Mouse (Mus musculus): Measurements from ENCODE around the gene Mbd3. TPM values are rescaled to one million over a fixed set of nuclear protein-coding genes. Genes with fewer than 3 reads are reported as not detected.

Gene Mbd3
- polyA plus RNA-seq, 1 experiment, result 116 TPM

- WGBS, result under 1% methylated on average over 59 of the region's 59 CpGs
- peak; percentile 84 for DNase-seq (ENCODE audit: low read depth, low spot score)
Measured at GRCm38 (mm10) chr10:80398719-80399190, 595 bp downstream of the Mbd3 start.

GRCm38 (mm10) chr10:80398174-80398535 is 1.2 kb downstream of the Mbd3 start:
- 0% methylated on average over 1 of the region's 1 CpGs for WGBS
- no peak for DNase-seq (ENCODE audit: low read depth, low spot score)

DNA sequence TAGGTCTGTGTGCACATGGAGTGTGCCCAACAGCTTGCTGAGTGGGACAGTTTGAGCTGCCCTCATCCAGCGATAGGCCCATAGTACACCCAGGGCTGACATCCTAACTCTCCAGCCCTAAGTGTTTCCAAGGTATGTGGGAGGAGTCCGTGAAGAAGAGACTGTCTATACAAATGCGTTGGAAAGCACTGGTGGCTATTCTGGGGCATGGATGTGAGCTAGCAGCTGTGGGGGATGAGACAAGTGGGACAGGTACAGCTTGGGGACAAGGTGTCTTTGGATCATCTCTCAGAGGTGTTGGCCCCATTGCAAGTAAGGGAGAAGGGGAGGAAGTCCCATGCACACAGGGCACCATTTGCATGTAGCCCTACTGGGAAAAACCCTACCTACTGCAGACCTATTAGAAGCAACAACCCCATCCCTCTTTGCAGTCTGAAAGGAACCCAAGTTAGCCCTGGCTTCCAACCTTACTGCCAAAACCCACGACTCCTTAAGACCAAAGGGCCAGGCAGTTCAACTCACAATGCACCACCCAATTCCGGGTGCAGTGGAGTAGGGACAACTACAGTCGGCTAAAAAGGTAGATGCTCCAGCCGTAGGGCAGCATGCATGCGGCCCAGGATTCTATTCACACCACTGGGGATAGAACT is 1.7 kb downstream of the Mbd3 start:
- 27% methylated on average over 8 of the region's 8 CpGs for WGBS
- no peak for DNase-seq (ENCODE audit: low read depth, low spot score)

- 85% methylated on average over 11 of the region's 11 CpGs for WGBS
Measured at GRCm38 (mm10) chr10:80396822-80397523, 2.4 kb downstream of the Mbd3 start.

GRCm38 (mm10) chr10:80395025-80395627 is 4.2 kb downstream of the Mbd3 start:
- 96% methylated on average over 35 of the region's 35 CpGs for WGBS
- no peak for DNase-seq (ENCODE audit: low read depth, low spot score)

More at GRCm38 (mm10) chr10:80396822-80397523, 2.4 kb downstream of the Mbd3 start:
- no peak for DNase-seq (ENCODE audit: low read depth, low spot score)

DNA sequence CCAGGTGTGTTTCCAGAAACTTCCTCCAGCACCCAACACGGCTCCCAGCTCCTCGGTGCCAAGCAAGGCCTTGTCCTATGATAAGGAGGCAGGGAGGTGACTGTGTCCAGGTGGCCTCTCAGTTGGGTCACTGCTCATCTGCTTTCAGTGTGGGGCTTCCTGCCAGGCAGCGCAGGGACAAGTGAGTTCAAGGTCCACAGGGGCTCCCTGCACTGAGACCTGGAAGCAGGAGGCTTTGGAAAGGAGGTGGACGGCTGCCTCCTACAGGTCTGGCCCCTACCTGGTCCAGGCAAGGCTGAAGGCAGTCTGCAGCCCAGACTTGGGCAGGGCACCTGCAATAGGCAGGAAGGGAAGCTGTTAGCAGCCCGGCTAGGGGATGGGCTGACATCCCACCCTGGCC is 6.7 kb downstream of the Mbd3 start:
- WGBS, result 84% methylated on average over 5 of the region's 5 CpGs
- no peak for DNase-seq (ENCODE audit: low read depth, low spot score)

DNA sequence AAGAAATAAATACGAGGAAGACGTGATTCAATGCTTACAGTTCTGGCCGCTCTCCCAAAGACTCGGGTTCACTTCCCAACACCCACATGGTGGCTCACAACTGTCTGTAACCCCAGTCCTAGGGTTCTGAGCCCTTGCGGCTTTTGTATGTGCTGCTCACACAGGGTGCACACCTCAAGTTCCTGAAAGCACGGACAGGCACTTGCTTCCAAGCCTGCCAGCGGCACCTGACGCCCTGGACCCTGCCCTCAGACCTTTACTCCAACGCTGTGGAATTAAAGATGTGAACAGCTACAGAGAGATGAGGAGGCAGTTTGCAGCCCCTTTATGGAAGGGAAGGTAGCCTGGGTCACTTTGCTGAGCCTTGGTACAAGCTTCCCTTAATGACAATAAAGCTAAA is 8.7 kb downstream of the Mbd3 start:
- WGBS, result 69% methylated on average over 9 of the region's 9 CpGs
- no peak for DNase-seq (ENCODE audit: low read depth, low spot score)

DNA sequence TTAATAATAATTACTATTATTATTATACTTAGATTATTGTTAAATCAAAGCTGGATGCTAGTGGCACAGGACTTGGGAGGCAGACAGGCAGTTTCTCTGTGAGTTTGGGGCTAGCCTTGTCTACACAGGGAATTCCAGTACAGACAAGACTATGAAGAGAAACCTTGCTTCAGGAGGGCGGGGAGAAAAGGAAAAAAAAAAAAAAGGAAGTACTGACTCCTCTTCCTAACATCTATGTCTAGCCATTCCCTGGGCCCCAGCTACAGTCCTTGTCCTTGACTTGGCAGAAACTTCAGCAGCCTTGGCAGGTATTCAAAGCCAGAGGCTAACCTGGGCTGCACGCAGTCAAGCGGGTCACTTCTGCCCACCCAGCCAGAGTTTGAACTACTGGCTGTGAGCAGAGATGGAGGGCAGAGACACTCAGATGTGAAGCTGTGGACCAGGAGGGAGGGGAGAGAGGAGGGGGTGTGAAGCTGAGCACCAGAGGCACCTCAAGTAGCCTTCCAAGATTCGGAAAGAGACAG is 10.1 kb downstream of the Mbd3 start:
- no peak for DNase-seq (ENCODE audit: low read depth, low spot score)
- WGBS, result 64% methylated on average over 4 of the region's 4 CpGs

DNA sequence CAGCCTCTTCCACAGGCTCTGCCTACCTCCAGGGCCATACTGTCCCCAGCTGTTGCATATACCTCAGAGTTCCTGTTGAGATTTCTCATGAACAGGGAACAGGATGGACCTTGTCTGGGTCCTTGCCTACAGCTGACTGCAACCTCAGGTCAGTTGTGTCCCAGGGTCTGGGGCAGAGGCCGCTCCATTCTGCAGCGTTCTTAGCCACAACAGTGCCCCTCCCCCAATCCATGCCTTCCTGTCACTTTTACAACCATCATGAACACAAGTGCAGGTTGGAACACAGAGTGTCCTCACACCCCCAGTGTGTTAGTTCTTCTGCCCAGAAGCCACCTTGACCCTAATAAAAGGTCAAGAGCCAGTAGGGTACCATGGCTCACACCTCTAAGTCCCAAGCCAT is 10.6 kb downstream of the Mbd3 start:
- WGBS, result 38% methylated on average over 2 of the region's 2 CpGs
- no peak for DNase-seq (ENCODE audit: low read depth, low spot score)

- no peak for DNase-seq (ENCODE audit: low read depth, low spot score)
- WGBS, result 24% methylated on average over 48 of the region's 61 CpGs
Measured at GRCm38 (mm10) chr10:80387522-80387959, 11.8 kb downstream of the Mbd3 start, which contains the start of gene Mex3d. Mex3d (minus strand) TSS chr10:80387659.

GRCm38 (mm10) chr10:80386735-80387471 is 12.4 kb downstream of the Mbd3 start:
- WGBS, result 2% methylated on average over 94 of the region's 94 CpGs
- no peak for DNase-seq (ENCODE audit: low read depth, low spot score)

GRCm38 (mm10) chr10:80385811-80386734 is 13.3 kb downstream of the Mbd3 start:
- 3% methylated on average over 34 of the region's 34 CpGs for WGBS

DNA sequence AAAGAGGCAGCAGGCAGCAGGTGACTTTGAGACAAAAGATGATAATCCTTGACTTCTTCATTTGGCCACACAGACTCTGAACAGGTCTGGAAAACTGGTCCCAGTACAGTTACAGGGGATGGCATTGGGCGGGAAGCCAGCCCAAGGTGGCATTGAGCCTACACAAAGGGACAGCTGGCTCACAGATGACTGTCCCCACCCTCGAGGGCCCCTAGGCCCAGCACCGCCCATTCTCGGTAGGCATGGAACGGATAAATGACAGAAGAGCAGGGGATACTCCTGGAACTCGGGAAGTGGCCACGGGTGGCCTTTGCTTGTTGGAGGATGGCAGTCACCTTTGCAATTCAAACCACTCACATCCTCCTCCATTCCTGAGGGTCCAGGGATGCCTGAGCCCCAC is 14.0 kb downstream of the Mbd3 start:
- WGBS, result 25% methylated on average over 7 of the region's 7 CpGs
- no peak for DNase-seq (ENCODE audit: low read depth, low spot score)

More at GRCm38 (mm10) chr10:80385811-80386734, 13.3 kb downstream of the Mbd3 start:
- no peak for DNase-seq (ENCODE audit: low read depth, low spot score)

DNA sequence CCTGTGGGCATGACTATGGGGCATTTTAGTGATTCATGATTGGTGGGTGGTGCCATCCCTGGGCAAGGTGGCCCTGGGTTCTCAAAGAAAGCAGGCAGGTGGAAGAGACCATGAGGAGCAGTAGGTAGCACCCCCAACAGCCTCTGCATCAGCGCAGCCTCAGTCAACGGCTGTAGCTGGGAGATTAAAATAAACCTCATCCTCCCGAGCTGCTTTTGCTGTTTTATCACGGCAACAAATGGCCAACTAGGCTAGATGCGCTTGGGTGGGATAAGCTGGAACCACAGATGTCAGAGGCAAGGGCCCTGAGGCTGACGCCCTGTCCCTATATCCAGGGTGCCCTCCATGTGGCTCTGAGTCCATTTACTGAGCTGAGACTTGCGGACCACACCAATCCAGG is 14.6 kb downstream of the Mbd3 start:
- WGBS, result 79% methylated on average over 7 of the region's 7 CpGs
- no peak for DNase-seq (ENCODE audit: low read depth, low spot score)

DNA sequence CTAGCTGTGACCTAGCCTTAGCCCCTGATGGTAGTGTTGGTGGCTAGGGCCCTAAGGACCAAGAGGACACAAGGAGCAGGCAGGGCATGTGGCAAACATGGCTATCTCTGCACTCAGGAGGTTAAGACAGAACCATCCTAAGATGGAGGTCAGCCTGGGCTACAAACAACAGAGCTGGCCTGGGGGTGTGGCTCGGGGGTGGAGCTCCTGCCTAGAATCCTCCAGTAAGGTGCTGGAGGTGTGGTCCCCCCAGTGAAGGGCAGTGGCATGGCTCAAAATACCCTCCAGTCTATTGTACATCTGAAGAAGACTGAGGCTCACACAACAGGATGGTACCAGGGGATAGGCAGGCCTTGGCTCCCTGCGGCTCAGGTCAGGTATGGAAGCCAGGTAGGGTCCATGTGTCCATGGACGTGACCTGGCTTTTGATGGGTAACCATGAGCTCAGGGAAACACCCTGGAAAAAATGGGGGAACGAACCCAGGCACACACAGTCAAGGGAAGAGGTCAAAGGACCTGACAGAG is 15.2 kb downstream of the Mbd3 start:
- DNase-seq (ENCODE audit: low read depth, low spot score), result no peak
- 82% methylated on average over 4 of the region's 4 CpGs for WGBS

GRCm38 (mm10) chr10:80383431-80383830 is 15.9 kb downstream of the Mbd3 start:
- 77% methylated on average over 4 of the region's 4 CpGs for WGBS
- DNase-seq (ENCODE audit: low read depth, low spot score), result no peak

DNA sequence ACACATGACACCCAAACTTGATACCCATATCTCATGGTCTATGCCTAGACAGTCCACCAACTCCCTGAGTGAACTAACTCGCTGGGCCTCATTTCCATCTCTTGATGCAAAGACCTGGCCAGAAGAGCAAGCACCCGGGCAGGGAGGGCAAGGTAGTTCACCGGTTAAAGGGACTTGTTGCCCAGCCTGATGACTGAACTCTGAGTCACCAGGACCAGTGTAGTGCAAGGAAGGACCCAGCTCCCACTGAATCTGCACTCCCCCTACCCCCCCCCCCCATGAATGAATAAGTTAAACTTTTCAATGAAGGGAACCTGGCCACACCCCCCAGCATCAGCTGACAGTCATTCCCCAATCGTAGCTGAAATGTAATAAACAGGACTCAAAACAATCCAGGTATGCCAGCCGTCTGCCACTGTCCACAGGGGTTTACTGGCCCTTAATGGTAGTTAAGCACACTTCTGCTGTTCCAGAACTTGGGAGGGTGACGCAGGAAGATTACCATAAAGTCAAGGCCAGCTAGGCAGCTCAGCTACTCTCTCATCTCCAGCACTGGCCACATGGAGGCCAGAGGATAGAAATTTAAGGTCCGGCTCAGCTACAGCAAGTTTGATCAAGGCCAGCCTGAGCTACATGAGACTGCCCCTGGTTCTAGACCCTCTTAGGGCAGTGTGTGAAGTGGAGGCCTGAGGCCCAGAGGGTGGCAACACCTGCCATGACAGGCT is 16.5 kb downstream of the Mbd3 start:
- 77% methylated on average over 7 of the region's 7 CpGs for WGBS
- no peak for DNase-seq (ENCODE audit: low read depth, low spot score)

DNA sequence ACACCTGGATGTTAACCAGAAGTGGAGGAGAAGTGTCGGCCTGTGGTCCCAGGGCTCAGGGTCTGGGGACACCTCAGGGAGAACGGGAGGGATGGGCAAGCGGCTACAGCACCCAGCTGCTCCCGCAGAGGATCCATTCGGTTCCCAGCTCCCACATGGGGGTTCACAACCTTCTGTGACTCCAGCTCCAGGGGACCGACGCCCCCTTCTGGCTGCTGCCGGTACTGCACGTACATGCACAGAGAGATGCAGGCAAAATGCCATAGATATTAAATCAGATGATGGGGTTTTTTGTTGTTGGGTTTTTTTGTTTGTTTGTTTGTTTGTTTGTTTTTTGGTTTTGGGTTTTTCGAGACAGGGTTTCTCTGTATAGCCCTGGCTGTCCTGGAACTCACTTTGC is 21.6 kb downstream of the Mbd3 start:
- 47% methylated on average over 10 of the region's 10 CpGs for WGBS
- no peak for DNase-seq (ENCODE audit: low read depth, low spot score)

All from large intestine, adult 2 months (tissue).